Mouse (Mus musculus) heart, postnatal 36 days (tissue): ENCODE measurements at regions not wholly inside any gene's neighbourhood (a gene's known extent, or its start where the extent isn't known, plus 50 kb on each side); places are given as distances from the start of the nearest gene placed in this dataset.

Source experiments
- DNase-seq, 2 experiments: peaks; one replicate each; pipeline ENCODE4 v3.0.0; 2021 to 2022
- intact Hi-C: fragments of 180-260 bp; cut with DNase I; formaldehyde crosslinking; loops from one replicate; pipeline ENCODE4 v1.15.1; 2025

- intact Hi-C loops: loop anchor here (5.0 kb wide), 1 partner anchor 345 kb away; no protein-coding TSS in a partner anchor
- no peak for DNase-seq
These were observed 522.4 kb upstream of the Adam24 start for GRCm38 (mm10) chr8:40152451-40152850.

GRCm38 (mm10) chr8:40186715-40187583 lies 487.9 kb upstream of the Adam24 start:
- intact Hi-C loops: loop anchor here (1.0 to 2.0 kb wide), 3 partner anchors 110 to 231 kb away; no protein-coding TSS in a partner anchor
- DNase-seq: no peak

GRCm38 (mm10) chr8:40187584-40187934 lies 487.3 kb upstream of the Adam24 start:
- intact Hi-C loops: loop anchor here (1.0 to 2.0 kb wide), 2 partner anchors 109 to 194 kb away; no protein-coding TSS in a partner anchor
- DNase-seq: peak; percentile 3 to 8

GRCm38 (mm10) chr8:40192266-40192665 lies 482.6 kb upstream of the Adam24 start:
- intact Hi-C loops: no loop called here
- no peak for DNase-seq

GRCm38 (mm10) chr8:40193148-40193547 lies 481.7 kb upstream of the Adam24 start:
- intact Hi-C loops: no loop called here
- no peak for DNase-seq

- DNase-seq: no peak
- intact Hi-C loops: no loop called here
These were observed 464.0 kb upstream of the Adam24 start for GRCm38 (mm10) chr8:40210871-40211270.

- no peak for DNase-seq
- intact Hi-C loops: no loop called here
These were observed 451.4 kb upstream of the Adam24 start for GRCm38 (mm10) chr8:40223521-40223920.

- no peak for DNase-seq
- intact Hi-C loops: no loop called here
These were observed 447.6 kb upstream of the Adam24 start for GRCm38 (mm10) chr8:40227262-40227661.
